ENCODE assay signal across 23 mouse cellular contexts in genomic region chr7:125604362-125605319, GRCm38 (mm10). TPM values are rescaled to one million over a fixed set of nuclear protein-coding genes. Genes with fewer than 3 reads are reported as not detected.
DNase-seq lines count a peak whose midpoint lies in the region; ATAC-seq and TF ChIP-seq lines count a peak whose summit lies in the region.
"Had no signal": no experiment of that assay in that cellular context is flagged by ENCODE, and none has a peak within 500 bp of the region (broad histone marks: within the 10 kb centered on the region; RNA-seq: fewer than 3 reads in every experiment).

No protein-coding gene starts in this region.

- TF ChIP-seq POLR2A in CH12.LX (IDR thresholded peaks at IDR 0.05; ENCODE audit: low read depth, low read length): peak; percentile 47; the same call in 1 of the 2 replicates

- no peak for ATAC-seq in megakaryocyte, adult 5-6 weeks (ENCODE audit: poor library complexity, severe bottlenecking)
- ATAC-seq: forebrain, embryonic 14.5 days; hindbrain, postnatal 0 days; intestine, embryonic 15.5 days had no signal

- H3K9me3 ChIP-seq in megakaryocyte, embryonic 14.5 days: peaks cover 5% of the 10 kb centered on the region; the same call in 1 of the 2 replicates
- peaks cover 7% of the 10 kb centered on the region for H3K9me3 ChIP-seq in CH12.LX (replicated peaks; ENCODE audit: low read length)
- H3K9me3 ChIP-seq: embryonic facial prominence, embryonic 15.5 days; hindbrain, embryonic 13.5 days; intestine, embryonic 15.5 days had no signal

- intact Hi-C loops in gastrocnemius, postnatal 14 days (cut with DNase I; ENCODE audit: low total_unique reads): no loop called here

- no peak for TF ChIP-seq RAD21 in CH12.LX (IDR thresholded peaks at IDR 0.05; ENCODE audit: low read depth, low read length)

- WGBS in macrophage (ENCODE audit: missing documents): 93% methylated on average over 12 of the region's 12 CpGs

- peaks cover 40% of the 10 kb centered on the region for H3K36me3 ChIP-seq in megakaryocyte, embryonic 14.5 days (replicated peaks; ENCODE audit: low read length)
- H3K36me3 ChIP-seq in CH12.LX (replicated peaks in 1 of 2; ENCODE audit: control insufficient read depth in 1 of 2, insufficient read depth in 1 of 2, low read length in 1 of 2) (peaks cover 34 to 46% of the 10 kb centered on the region in 2 experiments), macrophage (ENCODE audit: inconsistent target) (peaks cover 7% of the 10 kb centered on the region; the same call in 1 of the 2 replicates)
- H3K36me3 ChIP-seq: embryonic facial prominence, embryonic 15.5 days; forebrain, embryonic 10.5 days; heart, embryonic 13.5 days; hindbrain, embryonic 13.5 days; intestine, embryonic 15.5 days had no signal

- H3K27ac ChIP-seq in CH12.LX (ENCODE audit: insufficient read depth, low read depth) (peak overlapping the region; percentile 98), macrophage (peak overlapping the region; percentile 98)
- H3K27ac ChIP-seq: embryonic facial prominence, embryonic 15.5 days; forebrain, embryonic 10.5 days; heart, embryonic 13.5 days; hindbrain, embryonic 13.5 days; hindbrain, postnatal 0 days; intestine, embryonic 15.5 days had no signal

- in situ Hi-C loops in CH12.LX (cut with MboI; ENCODE audit: low pct_ligation_motif_present, low pct_unique_long_range_greater_than_20kb, low sequenced_read_pairs): no loop called here

- DNase-seq in A20 (ENCODE audit: low read depth, low spot score): peak; percentile 76
- no peak for DNase-seq in CH12.LX (ENCODE audit: extremely low read depth)
- DNase-seq in gastrocnemius, adult 18-20 months (ENCODE audit: low spot score): no peak
- DNase-seq in gastrocnemius, postnatal 14 days: no peak
- DNase-seq: adrenal gland, postnatal 10 days; B cell, adult 2 months; cerebellum, adult 18-20 months; cerebellum, adult 9-11 months; embryo, embryonic 11 days; heart, postnatal 10 days had no signal

- H3K4me1 ChIP-seq in megakaryocyte, embryonic 14.5 days: peaks cover 87% of the 10 kb centered on the region
- peaks cover 15 to 49% of the 10 kb centered on the region in 2 experiments for H3K4me1 ChIP-seq in CH12.LX (ENCODE audit: control insufficient read depth in 1 of 2, insufficient read depth in 2 of 2)
- H3K4me1 ChIP-seq: intestine, embryonic 15.5 days had no signal

- 0 out of 2 replicates have a peak, but pooled peaks have one; percentile 19 for TF ChIP-seq EP300 in CH12.LX (IDR thresholded peaks at IDR 0.05; ENCODE audit: low read length)

- no peak for TF ChIP-seq CTCF in CH12.LX (conservative IDR thresholded peaks at IDR 0.05 in 1 of 2, IDR thresholded peaks at IDR 0.05 in 1 of 2; ENCODE audit: low read depth in 2 of 2, low read length in 2 of 2)

- peak overlapping the region; percentile 97 for H3K9ac ChIP-seq in CH12.LX (ENCODE audit: insufficient read depth, low read depth)
- H3K9ac ChIP-seq: embryonic facial prominence, embryonic 15.5 days; heart, embryonic 13.5 days; hindbrain, embryonic 13.5 days; intestine, embryonic 15.5 days had no signal

- H3K79me2 ChIP-seq in CH12.LX (replicated peaks; ENCODE audit: control insufficient read depth, extremely low read depth, insufficient read depth, poor library complexity, severe bottlenecking) (peaks cover 57% of the 10 kb centered on the region), macrophage (ENCODE audit: inconsistent target) (peaks cover 70% of the 10 kb centered on the region; the same call in 1 of the 2 replicates)

- H3K4me2 ChIP-seq in CH12.LX (ENCODE audit: insufficient read depth, low read depth, poor library complexity, severe bottlenecking): peak overlapping the region; percentile 41
- H3K4me2 ChIP-seq: embryonic facial prominence, embryonic 15.5 days; heart, embryonic 13.5 days; hindbrain, embryonic 13.5 days; intestine, embryonic 15.5 days had no signal

- dilution Hi-C loops in CH12.LX (cut with MboI; ENCODE audit: extremely low pct_ligation_motif_present, extremely low pct_unique_long_range_greater_than_20kb, low sequenced_read_pairs): no loop called here

- peak overlapping the region; percentile 89 for H3K4me3 ChIP-seq in megakaryocyte, embryonic 14.5 days (replicated peaks)
- peak overlapping the region; percentile 86 to 99 (median 94) for H3K4me3 ChIP-seq in CH12.LX (replicated peaks in 1 of 3; ENCODE audit: low read depth in 2 of 3, low read length in 2 of 3, poor library complexity in 1 of 3)
- H3K4me3 ChIP-seq in macrophage (ENCODE audit: inconsistent target): peak overlapping the region; percentile 48
- H3K4me3 ChIP-seq: embryonic facial prominence, embryonic 15.5 days; erythroblast, embryonic 14.5 days; forebrain, embryonic 10.5 days; heart, embryonic 13.5 days; hindbrain, embryonic 13.5 days; intestine, embryonic 15.5 days had no signal

- H3K27me3 ChIP-seq in megakaryocyte, embryonic 14.5 days (replicated peaks): peaks cover 2% of the 10 kb centered on the region
- no peaks in the 10 kb centered on the region for H3K27me3 ChIP-seq in CH12.LX (replicated peaks)
- H3K27me3 ChIP-seq: embryonic facial prominence, embryonic 15.5 days; heart, embryonic 13.5 days; hindbrain, embryonic 13.5 days; intestine, embryonic 15.5 days had no signal

TF ChIP-seq in CH12.LX, 34 proteins besides CTCF, POLR2A, EP300 and RAD21 (continues in another document):
- TF ChIP-seq UBTF (IDR thresholded peaks at IDR 0.05; ENCODE audit: low read depth, low read length): 0 out of 2 replicates have a peak, but pooled peaks have one; percentile 27
- no peak for TF ChIP-seq JUN (IDR thresholded peaks at IDR 0.05; ENCODE audit: insufficient read depth, low read depth, low read length)
- no peak for TF ChIP-seq ZKSCAN1 (IDR thresholded peaks at IDR 0.05; ENCODE audit: borderline replicate concordance, low read depth, low read length)
- TF ChIP-seq E2F4 (IDR thresholded peaks at IDR 0.05; ENCODE audit: insufficient replicate concordance, low read depth, low read length): no peak
- peak; percentile 81 for TF ChIP-seq MYC (IDR thresholded peaks at IDR 0.05; ENCODE audit: low read depth, low read length)
- TF ChIP-seq ZMIZ1 (IDR thresholded peaks at IDR 0.05; ENCODE audit: low read depth, low read length): 0 out of 2 replicates have a peak, but pooled peaks have one; percentile 37
- TF ChIP-seq CHD2 (IDR thresholded peaks at IDR 0.05; ENCODE audit: low read length): no peak; the same call in 1 of the 2 replicates
- 0 out of 2 replicates have a peak, but pooled peaks have one; percentile 25 for TF ChIP-seq ETS1 (conservative IDR thresholded peaks at IDR 0.05; ENCODE audit: low read depth, low read length)
- TF ChIP-seq SIN3A (IDR thresholded peaks at IDR 0.05; ENCODE audit: low read length): peak; percentile 73; the same call in 1 of the 2 replicates
- 0 out of 2 replicates have a peak, but pooled peaks have one; percentile 31 for TF ChIP-seq TBP (conservative IDR thresholded peaks at IDR 0.05; ENCODE audit: low read depth, low read length)
- TF ChIP-seq JUND (conservative IDR thresholded peaks at IDR 0.05; ENCODE audit: low read depth, low read length): no peak
- no peak for TF ChIP-seq USF2 (conservative IDR thresholded peaks at IDR 0.05; ENCODE audit: low read depth, low read length)
- TF ChIP-seq PAX5 (IDR thresholded peaks at IDR 0.05; ENCODE audit: low read length): no peak
- TF ChIP-seq ZNF384 (IDR thresholded peaks at IDR 0.05; ENCODE audit: low read depth, low read length): no peak
- 0 out of 2 replicates have a peak, but pooled peaks have one; percentile 35 for TF ChIP-seq KAT2A (IDR thresholded peaks at IDR 0.05; ENCODE audit: insufficient replicate concordance, low read length)
- no peak for TF ChIP-seq IRF4 (IDR thresholded peaks at IDR 0.05; ENCODE audit: low read depth, low read length)
- TF ChIP-seq POLR2AphosphoS2 (IDR thresholded peaks at IDR 0.05; ENCODE audit: low read depth, low read length): no peak
- TF ChIP-seq HCFC1 (IDR thresholded peaks at IDR 0.05; ENCODE audit: low read depth, low read length): no peak
- peak; percentile 66 for TF ChIP-seq NELFE (IDR thresholded peaks at IDR 0.05; ENCODE audit: low read depth, low read length)
- peak; percentile 52; the same call in 1 of the 2 replicates for TF ChIP-seq TCF12 (IDR thresholded peaks at IDR 0.05; ENCODE audit: low read depth, low read length)
- no peak for TF ChIP-seq ELF1 (IDR thresholded peaks at IDR 0.05; ENCODE audit: low read depth, low read length)
- no peak for TF ChIP-seq GABPA (IDR thresholded peaks at IDR 0.05; ENCODE audit: insufficient replicate concordance, low read depth, low read length)

RNA-seq across cellular contexts. Expression of gene Il21r, which starts 1.4 kb away (rescaled TPM):
- 19.8 and 124 TPM in 2 replicates for polyA plus RNA-seq in megakaryocyte, embryonic 14.5 days (2012; ENCODE audit: insufficient read depth, low replicate concordance)
- total RNA-seq in megakaryocyte, adult 5-6 weeks (2015): 0.62 and 0.83 TPM in 2 replicates
- 1.8 and 2.2 TPM in 2 replicates for total RNA-seq in megakaryocyte, adult 5-6 weeks (2017)
- total RNA-seq in CH12.LX (2012; rRNA removed) (129 and 142 TPM in 2 replicates), CH12.LX (2014; rRNA removed) (95.5 and 103 TPM in 2 replicates)
- polyA plus RNA-seq in CH12.LX (2012; ENCODE audit: insufficient read length, low read depth) (191 and 252 TPM in 2 replicates), macrophage (2018) (34.1 to 93.4 TPM (median 46.8 TPM) in 3 replicates)
- 100 to 1,000 TPM in 1 of 26 experiments, 10 to 100 TPM in 18, 1 to 10 TPM in 7; 2.1 to 103 (median 34.8) TPM for total RNA-seq in macrophage (2018; cell fraction: chromatin; rRNA removed)
- total RNA-seq in macrophage (2018; cell fraction: cytosol; rRNA removed): 10 to 100 TPM; 11.9 to 91.3 (median 35.2) TPM
- total RNA-seq in macrophage (2018; cell fraction: nucleus; rRNA removed): 100 to 1,000 TPM in 7 of 26 experiments, 10 to 100 TPM in 19; 11.6 to 141 (median 56.9) TPM
- under 1 TPM in 1 of 2 experiments, not detected in 1; 0.09 TPM for total RNA-seq in gastrocnemius, adult 18-20 months (2021)
- total RNA-seq in gastrocnemius, postnatal 14 days (2021): under 1 TPM; 0.09 to 0.10 TPM
- total RNA-seq: gastrocnemius, adult 8-10 months; MEL had no signal

RNA-seq across cellular contexts. Expression of gene Il4ra, which starts 52.7 kb away (rescaled TPM):
- polyA plus RNA-seq in megakaryocyte, embryonic 14.5 days (2012; ENCODE audit: insufficient read depth, low replicate concordance): 18.5 and 31.9 TPM in 2 replicates
- total RNA-seq in megakaryocyte, adult 5-6 weeks (2015): 11.9 and 15.9 TPM in 2 replicates
- 29.8 and 31.7 TPM in 2 replicates for total RNA-seq in megakaryocyte, adult 5-6 weeks (2017)
- 15.8 and 18.2 TPM in 2 replicates for total RNA-seq in CH12.LX (2012; rRNA removed)
- 20.7 and 26.4 TPM in 2 replicates for total RNA-seq in CH12.LX (2014; rRNA removed)
- polyA plus RNA-seq in CH12.LX (2012; ENCODE audit: insufficient read length, low read depth): 25.4 and 27.4 TPM in 2 replicates
- total RNA-seq in macrophage (2018; cell fraction: chromatin; rRNA removed): 1,000 to 10,000 TPM in 1 of 26 experiments, 100 to 1,000 TPM in 25; 132 to 1,109 (median 198) TPM
- total RNA-seq in macrophage (2018; cell fraction: cytosol; rRNA removed): 100 to 1,000 TPM in 14 of 26 experiments, 10 to 100 TPM in 12; 66.1 to 266 (median 101) TPM
- 1,000 to 10,000 TPM in 1 of 26 experiments, 100 to 1,000 TPM in 25; 132 to 1,059 (median 192) TPM for total RNA-seq in macrophage (2018; cell fraction: nucleus; rRNA removed)
- 95.1 to 123 TPM (median 99.7 TPM) in 3 replicates for polyA plus RNA-seq in macrophage (2018)
- 1 to 10 TPM; 4.7 to 5.2 TPM for total RNA-seq in gastrocnemius, adult 18-20 months (2021)
- total RNA-seq in gastrocnemius, postnatal 14 days (2021): 1 to 10 TPM; 9.4 to 9.5 TPM

Comparison
In these comparisons a context has a peak if more than half of its experiments do, and no peak if none do; other contexts are left out.
1. RNA of gene Il21r, which starts 1.4 kb away (total RNA-seq): 95.5 to 142 TPM in CH12.LX; 0.62 to 2.2 TPM in megakaryocyte, adult 5-6 weeks, 0.09 to 0.10 TPM in gastrocnemius, postnatal 14 days and 0.09 TPM in gastrocnemius, adult 18-20 months; every median in the first group is over 10 times any median in the second.
2. Peak in every context shown above with its lines, with median percentiles within 50 percentile points of each other: H3K4me3 ChIP-seq.